Mouse (Mus musculus) limb, embryonic 11.5 days (tissue): ENCODE measurements at regions not wholly inside any gene's neighbourhood (a gene's known extent, or its start where the extent isn't known, plus 50 kb on each side); places are given as distances from the start of the nearest gene placed in this dataset.

Source experiments
- ATAC-seq: fragments of 200-750 bp; cut with Nextera tagmentation; 2 replicates; pipeline ENCODE4 v1.8.0; 2017; ENCODE audit warnings: low read depth; ENCODE audit not compliant: insufficient number of reproducible peaks, low FRiP score, low TSS enrichment
- DNase-seq: peaks from one replicate; pipeline ENCODE4 v3.0.0-alpha.2; 2015; ENCODE audit warnings: low spot score
- H3K27ac ChIP-seq: fragments of 300-500 bp; sonication (generic); replicated peaks from 2 replicates; pipeline ENCODE4 v1.5.1; 2014; ENCODE audit warnings: low read depth, mild to moderate bottlenecking, low read length
- H3K27me3 ChIP-seq: fragments of 300-500 bp; sonication (generic); 2 replicates; pipeline ENCODE4 v1.6.1; 2014; ENCODE audit warnings: mild to moderate bottlenecking, low read length, mixed read lengths; ENCODE audit not compliant: control insufficient read depth, insufficient read depth
- H3K36me3 ChIP-seq: fragments of 300-500 bp; sonication (generic); 2 replicates; pipeline ENCODE4 v1.6.1; 2014; ENCODE audit warnings: mild to moderate bottlenecking, low read length, moderate library complexity, mixed read lengths; ENCODE audit not compliant: control insufficient read depth, insufficient read depth
- H3K4me1 ChIP-seq: fragments of 300-500 bp; sonication (generic); 2 replicates; pipeline ENCODE4 v1.6.1; 2014; ENCODE audit warnings: low read length, mixed read lengths; ENCODE audit not compliant: control insufficient read depth, insufficient read depth
- H3K4me2 ChIP-seq: fragments of 300-500 bp; sonication (generic); 2 replicates; pipeline ENCODE4 v1.6.1; 2014; ENCODE audit warnings: low read depth, mild to moderate bottlenecking, moderate library complexity; ENCODE audit not compliant: severe bottlenecking
- H3K4me3 ChIP-seq: fragments of 300-500 bp; sonication (generic); 2 replicates; pipeline ENCODE4 v1.5.1; 2014; ENCODE audit warnings: low read depth, low read length
- H3K9ac ChIP-seq: fragments of 300-500 bp; sonication (generic); 2 replicates; pipeline ENCODE4 v1.6.1; 2014; ENCODE audit warnings: mild to moderate bottlenecking, low read length
- H3K9me3 ChIP-seq: fragments of 300-500 bp; sonication (generic); 2 replicates; pipeline ENCODE4 v1.6.1; 2016; ENCODE audit warnings: low read length; ENCODE audit not compliant: control insufficient read depth
- WGBS: fragments of 180-500 bp; shearing (Covaris S2); extraction: QIAGEN DNeasy Blood & Tissue Kit; methylation state at CpG from one replicate; pipeline ENCODE4 v1.1.7; 2014; 5-methylcytosine and 5-hydroxymethylcytosine counted together

DNA sequence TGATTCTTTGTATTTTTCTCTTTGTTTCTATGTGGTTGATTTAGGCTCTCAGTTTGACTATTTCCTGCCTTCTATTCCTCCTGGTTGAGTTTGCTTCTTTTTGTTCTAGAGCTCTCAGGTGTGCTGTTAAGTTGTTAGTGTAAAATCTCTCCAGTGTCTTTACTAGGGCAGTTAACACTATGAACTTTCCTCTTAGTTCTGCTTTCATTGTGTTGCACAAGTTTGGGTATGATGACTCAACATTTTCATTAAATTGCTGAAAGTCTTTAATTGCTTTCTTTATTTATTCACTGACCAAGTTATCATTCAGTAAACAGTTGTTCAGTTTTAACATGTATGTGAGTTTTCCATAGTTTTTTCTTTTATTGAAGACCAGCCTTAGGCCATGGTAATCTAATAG, 772.9 kb upstream of the Marcks start:
- ATAC-seq, result no peak
- no peak overlapping the region for H3K9ac ChIP-seq
- no peak overlapping the region for H3K27ac ChIP-seq
- H3K9me3 ChIP-seq, result no peaks in the 10 kb centered on the region
- H3K4me1 ChIP-seq, result no peaks in the 10 kb centered on the region
- H3K4me3 ChIP-seq, result no peak overlapping the region
- no peak for DNase-seq
- no peaks in the 10 kb centered on the region for H3K36me3 ChIP-seq
- no peak overlapping the region for H3K4me2 ChIP-seq
- H3K27me3 ChIP-seq, result no peaks in the 10 kb centered on the region

DNA sequence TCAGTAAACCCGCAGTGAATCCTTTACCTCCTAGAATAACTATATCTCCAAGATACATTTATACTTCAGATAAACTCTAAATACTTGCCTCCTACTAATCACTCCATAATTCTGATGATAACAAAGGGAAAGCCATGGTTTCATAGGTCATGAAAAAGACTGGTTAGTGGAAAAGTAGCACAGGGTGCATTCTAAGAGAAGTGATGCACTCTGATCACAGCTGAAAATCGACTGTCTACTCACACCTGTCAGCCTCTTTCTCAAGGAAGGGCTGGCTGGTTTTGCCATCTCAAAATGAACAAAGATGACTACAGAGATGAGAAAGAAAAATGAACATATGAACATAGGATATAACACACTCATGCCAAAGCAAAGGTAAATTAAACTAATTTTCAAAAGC, 769.6 kb upstream of the Marcks start:
- no peak overlapping the region for H3K9ac ChIP-seq
- H3K9me3 ChIP-seq, result no peaks in the 10 kb centered on the region
- 60% methylated on average over 2 of the region's 2 CpGs for WGBS
- no peaks in the 10 kb centered on the region for H3K4me1 ChIP-seq
- no peaks in the 10 kb centered on the region for H3K27me3 ChIP-seq
- no peak overlapping the region for H3K4me3 ChIP-seq
- no peak overlapping the region for H3K27ac ChIP-seq
- no peak overlapping the region for H3K4me2 ChIP-seq
- DNase-seq, result no peak
- ATAC-seq, result no peak
- no peaks in the 10 kb centered on the region for H3K36me3 ChIP-seq

- Histone ChIP-seq H3K36me3 (no peaks in the 10 kb centered on the region), H3K9ac (no peak overlapping the region), H3K27me3 (no peaks in the 10 kb centered on the region), H3K4me3 (no peak overlapping the region), H3K27ac (no peak overlapping the region), H3K9me3 (no peaks in the 10 kb centered on the region), H3K4me2 (no peak overlapping the region), H3K4me1 (no peaks in the 10 kb centered on the region)
- no peak for DNase-seq
- no peak for ATAC-seq
- WGBS, result 21% methylated on average over 1 of the region's 1 CpGs
Measured at GRCm38 (mm10) chr10:37907731-37908130, 769.0 kb upstream of the Marcks start.

DNA sequence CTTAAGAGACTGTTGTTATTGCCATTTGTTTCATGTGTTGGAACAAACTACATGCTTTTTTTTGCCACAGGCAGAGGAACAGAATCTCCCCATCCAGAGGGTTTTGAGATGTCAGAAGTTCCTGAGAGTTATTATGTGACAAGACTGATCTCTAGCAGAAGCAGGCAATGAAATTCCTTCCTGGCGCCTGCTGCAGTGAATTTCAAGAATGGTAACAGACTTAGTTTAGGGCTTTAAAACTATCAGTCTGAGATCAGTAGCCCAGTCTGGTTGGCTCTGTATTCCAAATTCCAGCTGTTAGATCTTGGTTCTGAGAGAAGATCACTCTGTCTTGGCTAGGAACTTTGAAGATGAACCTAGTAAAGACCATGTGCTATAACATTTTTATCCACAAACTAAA, 749.2 kb upstream of the Marcks start:
- H3K27me3 ChIP-seq, result no peaks in the 10 kb centered on the region
- no peaks in the 10 kb centered on the region for H3K4me1 ChIP-seq
- DNase-seq (no peak), ATAC-seq (no peak)
- WGBS, result 24% methylated on average over 1 of the region's 1 CpGs
- no peaks in the 10 kb centered on the region for H3K9me3 ChIP-seq
- no peak overlapping the region for H3K27ac ChIP-seq
- H3K4me2 ChIP-seq, result no peak overlapping the region
- H3K36me3 ChIP-seq, result no peaks in the 10 kb centered on the region
- H3K9ac ChIP-seq, result no peak overlapping the region
- H3K4me3 ChIP-seq, result no peak overlapping the region

GRCm38 (mm10) chr10:37880841-37881240, 742.1 kb upstream of the Marcks start:
- no peak for ATAC-seq
- Histone ChIP-seq H3K4me1 (no peaks in the 10 kb centered on the region), H3K4me3 (no peak overlapping the region), H3K9ac (no peak overlapping the region), H3K27ac (no peak overlapping the region), H3K27me3 (no peaks in the 10 kb centered on the region), H3K9me3 (no peaks in the 10 kb centered on the region), H3K4me2 (no peak overlapping the region), H3K36me3 (no peaks in the 10 kb centered on the region)
- DNase-seq, result no peak
- WGBS, result 86% methylated on average over 5 of the region's 5 CpGs

- no peak for ATAC-seq
- 82% methylated on average over 2 of the region's 2 CpGs for WGBS
- Histone ChIP-seq H3K27me3 (no peaks in the 10 kb centered on the region), H3K9me3 (no peaks in the 10 kb centered on the region), H3K4me3 (no peak overlapping the region), H3K4me1 (no peaks in the 10 kb centered on the region), H3K27ac (no peak overlapping the region), H3K9ac (no peak overlapping the region), H3K4me2 (no peak overlapping the region), H3K36me3 (no peaks in the 10 kb centered on the region)
- no peak for DNase-seq
Measured at GRCm38 (mm10) chr10:37873925-37874324, 735.2 kb upstream of the Marcks start.

DNA sequence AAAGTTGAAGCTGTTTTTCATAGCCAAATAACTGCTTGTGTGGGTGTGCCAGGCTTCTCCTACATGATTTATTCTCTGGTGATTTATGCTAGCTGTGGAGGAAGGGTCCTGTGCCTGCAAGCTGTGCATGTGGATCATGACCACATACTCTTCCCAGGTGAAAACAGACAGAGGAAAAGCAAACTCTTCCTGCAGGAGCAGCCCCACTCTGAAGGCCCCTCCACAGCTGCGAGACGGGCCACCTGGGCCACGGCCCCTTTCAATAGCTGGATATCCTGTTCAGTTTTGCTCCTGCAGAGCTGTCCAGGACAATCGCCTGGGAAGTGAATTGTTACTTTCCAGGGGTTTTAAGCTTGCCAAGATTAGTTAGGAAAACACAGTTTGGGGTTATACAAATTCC, 722.3 kb upstream of the Marcks start:
- Histone ChIP-seq H3K27ac (no peak overlapping the region), H3K9me3 (no peaks in the 10 kb centered on the region), H3K4me3 (no peak overlapping the region), H3K4me2 (no peak overlapping the region), H3K9ac (no peak overlapping the region), H3K27me3 (no peaks in the 10 kb centered on the region), H3K36me3 (no peaks in the 10 kb centered on the region), H3K4me1 (0 out of 2 replicates have a peak, but pooled peaks cover 5% of the 10 kb centered on the region)
- WGBS, result 43% methylated on average over 4 of the region's 4 CpGs
- DNase-seq, result peak; percentile 57
- ATAC-seq, result peak; percentile 68; the same call in 1 of the 2 replicates

DNA sequence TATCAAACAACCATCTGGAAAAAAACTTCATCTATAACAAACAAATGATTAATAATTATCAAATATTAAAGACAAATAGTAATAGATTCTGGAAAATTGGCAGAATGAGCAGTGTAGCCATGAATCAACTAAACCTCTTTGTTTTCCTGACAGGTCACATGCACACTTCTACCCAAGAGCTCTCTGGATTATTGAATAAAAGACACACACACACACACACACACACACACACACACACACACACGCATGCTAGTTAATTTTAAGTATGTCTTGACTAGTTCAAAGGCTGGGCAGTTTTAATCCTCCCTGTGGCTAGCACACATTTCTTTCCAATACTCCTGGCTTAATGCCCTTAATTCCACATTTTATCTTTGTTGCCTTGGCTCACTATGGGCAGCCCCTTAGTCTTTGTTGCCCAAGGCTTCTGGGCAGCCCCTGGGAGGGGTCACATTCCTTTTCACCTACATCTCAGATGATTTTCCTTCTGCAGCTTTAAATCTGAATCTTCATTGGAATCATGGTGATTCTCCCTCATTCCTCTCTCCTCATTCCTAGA, 710.6 kb upstream of the Marcks start:
- 84% methylated on average over 1 of the region's 1 CpGs for WGBS
- Histone ChIP-seq H3K9me3 (no peaks in the 10 kb centered on the region), H3K4me1 (no peaks in the 10 kb centered on the region), H3K4me3 (no peak overlapping the region), H3K36me3 (no peaks in the 10 kb centered on the region), H3K27me3 (no peaks in the 10 kb centered on the region), H3K9ac (no peak overlapping the region), H3K27ac (no peak overlapping the region), H3K4me2 (no peak overlapping the region)
- ATAC-seq (no peak), DNase-seq (no peak)

GRCm38 (mm10) chr10:37842820-37843219, 704.1 kb upstream of the Marcks start:
- H3K27ac ChIP-seq, result no peak overlapping the region
- no peak overlapping the region for H3K4me2 ChIP-seq
- H3K27me3 ChIP-seq, result no peaks in the 10 kb centered on the region
- ATAC-seq (no peak), DNase-seq (no peak)
- no peaks in the 10 kb centered on the region for H3K9me3 ChIP-seq
- no peak overlapping the region for H3K4me3 ChIP-seq
- H3K36me3 ChIP-seq, result no peaks in the 10 kb centered on the region
- H3K4me1 ChIP-seq, result no peaks in the 10 kb centered on the region
- H3K9ac ChIP-seq, result no peak overlapping the region
- WGBS, result 94% methylated on average over 5 of the region's 5 CpGs
